Mouse (Mus musculus) 3134 (cell line): ENCODE data around the gene Chrnb4.

ENCODE experiments used
- DNase-seq: peaks from one replicate; pipeline ENCODE4 v3.0.0-alpha.2; 2011; ENCODE audit warnings: low spot score; ENCODE audit not compliant: insufficient read length; ENCODE audit errors: extremely low read depth

Chrnb4 gene

DNA sequence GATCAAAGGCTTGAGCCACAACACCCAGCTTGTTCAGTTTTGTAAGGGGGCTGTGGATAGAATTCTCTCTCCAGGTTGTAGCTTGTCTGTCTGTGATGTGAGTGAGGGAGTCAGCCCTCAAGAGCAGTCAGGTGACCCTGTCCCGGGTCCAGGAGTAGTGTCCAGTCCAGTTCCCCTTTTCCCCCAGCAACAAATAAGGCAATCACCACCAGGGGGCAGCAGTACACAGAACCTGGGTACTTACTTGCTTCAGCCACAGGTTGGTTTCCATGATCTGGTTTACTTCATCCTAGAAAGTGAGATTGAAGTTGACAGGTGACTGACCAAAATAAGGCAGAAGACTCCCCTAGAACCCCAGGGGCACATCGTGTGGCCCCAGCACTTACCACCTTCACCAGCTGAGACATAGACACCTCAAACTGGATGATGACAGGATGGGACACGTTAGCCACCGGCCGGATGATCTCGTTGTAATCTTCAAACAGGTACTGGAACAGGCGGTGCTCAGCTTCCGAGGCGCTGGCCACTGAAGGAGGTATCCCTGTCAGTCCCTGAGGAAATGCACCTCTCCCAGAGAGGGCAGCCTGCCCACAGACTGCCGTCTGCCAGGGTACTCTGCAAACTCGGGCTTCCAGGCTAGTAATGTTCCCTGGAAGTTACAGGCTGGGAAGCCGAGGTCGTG, 24.5 kb downstream of the Chrnb4 start:
- DNase-seq: no peak

DNA sequence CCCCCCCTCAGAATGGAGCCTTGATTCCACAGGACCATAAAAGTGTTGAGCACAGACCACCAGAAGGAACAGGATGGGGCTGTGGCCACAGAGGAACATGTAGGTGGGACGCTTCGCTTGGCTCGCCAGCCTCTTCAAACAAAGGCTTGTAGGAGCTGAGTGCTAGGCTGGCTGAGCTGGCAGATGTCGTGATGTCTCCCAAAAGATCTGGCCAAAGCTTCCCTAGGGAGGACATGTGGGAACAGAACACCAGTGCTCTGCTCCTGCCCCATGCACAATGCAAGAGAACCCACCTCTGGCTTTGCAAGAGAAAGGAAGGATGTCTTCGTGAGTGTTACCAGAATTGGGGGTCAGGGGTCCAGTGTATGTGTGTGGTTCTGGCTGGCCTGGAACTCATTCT, 25.3 kb downstream of the Chrnb4 start:
- no peak for DNase-seq

DNA sequence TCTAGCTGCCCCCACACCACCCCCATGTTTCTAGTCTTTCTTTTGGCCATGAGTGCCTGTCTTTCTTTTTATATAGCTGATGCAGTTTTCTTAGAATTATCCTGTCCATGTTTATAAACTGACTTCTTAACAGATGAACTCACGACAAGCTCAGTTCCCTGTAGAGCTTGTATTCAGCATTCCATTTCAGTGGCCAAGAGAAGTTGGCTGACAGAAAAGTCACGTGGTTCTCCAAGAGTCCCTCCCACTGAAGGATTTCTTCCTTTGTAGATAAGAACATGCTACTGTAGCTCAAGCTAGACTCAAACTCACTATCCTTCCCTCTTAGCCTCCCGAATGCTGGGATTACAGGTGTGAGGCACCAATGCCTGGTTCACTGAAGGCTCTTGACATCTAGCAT, 31.7 kb downstream of the Chrnb4 start:
- DNase-seq: no peak

DNA sequence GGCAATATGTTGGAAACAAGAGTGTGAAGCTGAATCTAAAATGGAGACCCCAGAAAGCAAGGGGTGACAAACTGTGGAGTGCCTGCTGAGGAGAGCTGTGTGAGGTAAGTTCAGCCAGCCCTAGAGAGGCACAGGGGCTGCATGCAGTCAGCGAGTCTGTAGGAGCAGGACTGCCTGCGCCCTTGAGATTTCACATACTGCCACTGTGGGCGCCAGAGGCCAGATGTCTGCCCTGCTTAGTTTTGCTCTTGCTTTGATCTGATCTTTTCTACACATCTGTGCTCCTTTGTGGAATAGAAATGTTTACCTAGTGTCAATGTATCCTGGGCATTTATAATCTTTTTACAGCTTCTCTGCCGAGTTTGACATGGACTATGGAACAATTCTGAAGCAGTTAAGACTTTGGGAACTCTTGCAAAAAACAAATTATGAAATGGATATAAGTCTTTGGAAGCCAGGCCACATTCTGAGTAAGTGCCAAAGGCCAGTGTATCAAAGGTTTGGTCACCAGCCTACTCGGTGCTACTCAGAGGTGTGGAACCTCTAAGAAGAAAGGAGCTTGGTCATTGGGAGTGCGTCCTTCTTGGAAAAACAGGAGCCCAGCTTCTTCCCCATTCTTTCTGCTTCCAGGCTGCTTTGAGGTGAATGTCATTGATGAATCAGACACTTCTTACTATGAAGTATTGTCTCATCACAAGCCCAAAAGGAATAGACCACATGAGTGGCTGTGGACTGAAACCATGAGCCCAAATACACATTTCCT, 37.8 kb downstream of the Chrnb4 start:
- no peak for DNase-seq

DNA sequence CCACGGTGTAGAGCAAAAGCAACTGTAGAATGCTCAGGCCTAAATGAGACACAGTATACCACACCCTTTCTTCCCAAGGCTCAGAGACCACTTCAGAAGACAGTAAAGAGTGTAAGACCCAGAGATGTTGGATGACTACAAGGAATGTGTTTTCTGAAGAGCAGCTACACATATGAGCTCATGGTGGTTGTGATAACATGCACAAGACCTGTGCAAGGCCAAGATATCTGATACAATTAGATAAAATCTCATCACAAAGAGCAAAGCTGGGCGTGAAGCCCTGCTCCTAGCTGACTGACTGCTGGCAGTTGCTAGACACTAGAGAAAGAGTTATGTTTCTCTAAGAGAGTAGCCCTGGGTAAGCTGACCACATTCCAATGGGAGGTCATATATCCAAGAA, 38.9 kb downstream of the Chrnb4 start:
- no peak for DNase-seq

DNA sequence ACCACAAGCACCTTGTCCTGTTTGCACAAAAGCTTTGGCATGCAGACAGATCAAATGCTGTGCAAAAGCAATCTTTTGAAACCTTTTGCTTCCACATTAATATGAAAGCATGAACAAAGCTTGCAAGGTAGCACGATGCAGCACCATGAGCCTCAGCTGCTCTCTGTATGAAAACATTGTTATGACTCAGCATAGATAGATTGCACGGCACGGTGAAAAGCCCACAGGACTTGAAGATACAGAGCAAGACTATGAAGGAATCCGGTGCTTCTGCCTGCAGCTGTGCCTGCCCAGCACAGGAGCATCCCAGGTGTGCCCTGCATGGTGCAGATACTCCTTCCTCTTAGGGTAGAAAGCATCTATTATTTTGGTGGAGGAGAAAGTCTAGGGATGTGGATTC, 45.0 kb downstream of the Chrnb4 start:
- DNase-seq: no peak

DNA sequence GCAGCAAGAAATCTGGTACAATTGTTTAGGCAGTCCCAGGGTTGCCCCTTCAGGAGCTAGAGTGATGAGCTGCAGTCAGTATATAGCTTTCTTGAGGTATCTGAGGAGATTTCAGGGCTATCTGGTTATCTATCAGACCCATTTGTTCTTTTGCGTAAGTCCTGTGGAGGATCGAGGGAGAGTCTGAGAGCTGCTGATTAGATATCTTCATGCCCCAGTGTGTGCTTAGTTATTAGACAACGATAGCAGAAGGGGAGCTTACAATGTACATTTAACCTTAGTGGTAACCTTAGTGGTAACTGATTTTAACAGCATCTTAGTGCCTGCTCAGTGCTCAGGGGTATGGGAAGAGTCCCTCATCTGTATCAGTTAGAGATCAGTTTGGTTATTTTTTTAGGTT, 52.9 kb downstream of the Chrnb4 start:
- DNase-seq: no peak

DNA sequence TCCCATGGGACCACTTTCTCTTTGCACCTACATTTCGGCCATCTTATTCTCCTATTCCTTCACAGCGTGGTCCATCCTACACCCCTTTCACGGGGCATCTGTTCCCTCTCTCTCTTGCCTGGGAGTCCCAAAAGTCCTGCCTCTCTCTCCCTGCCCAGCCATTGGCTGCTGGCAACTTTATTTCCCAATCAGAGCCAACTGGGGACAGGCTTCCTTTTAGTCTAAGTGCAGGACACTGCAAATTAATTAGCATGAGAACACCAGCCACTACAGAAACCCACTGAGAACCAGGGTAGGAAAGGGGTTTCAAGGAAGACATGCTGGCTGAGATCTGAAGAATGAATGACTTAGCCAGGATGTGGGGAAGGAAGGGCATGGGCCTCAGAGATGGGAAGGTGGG, 54.2 kb downstream of the Chrnb4 start:
- DNase-seq: no peak

DNA sequence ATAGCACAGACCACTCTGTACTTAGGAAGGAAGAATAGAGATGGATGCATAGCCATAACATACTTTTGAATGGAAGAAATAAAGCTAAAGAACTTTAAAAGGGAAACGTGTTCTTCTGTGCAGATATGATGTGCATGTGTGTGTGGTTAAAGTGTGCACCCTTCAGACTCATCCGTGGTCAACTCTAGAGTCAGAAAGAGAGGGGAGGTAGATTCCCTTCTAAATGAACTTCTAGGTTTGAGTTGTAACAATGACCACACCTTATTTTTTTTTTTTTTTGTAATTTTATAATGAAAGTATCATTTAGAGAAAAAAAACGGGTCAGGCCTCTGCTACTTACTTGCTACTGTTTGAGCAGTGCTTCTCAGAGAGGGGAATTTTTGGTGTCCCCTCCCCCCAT, 58.2 kb downstream of the Chrnb4 start:
- no peak for DNase-seq

DNA sequence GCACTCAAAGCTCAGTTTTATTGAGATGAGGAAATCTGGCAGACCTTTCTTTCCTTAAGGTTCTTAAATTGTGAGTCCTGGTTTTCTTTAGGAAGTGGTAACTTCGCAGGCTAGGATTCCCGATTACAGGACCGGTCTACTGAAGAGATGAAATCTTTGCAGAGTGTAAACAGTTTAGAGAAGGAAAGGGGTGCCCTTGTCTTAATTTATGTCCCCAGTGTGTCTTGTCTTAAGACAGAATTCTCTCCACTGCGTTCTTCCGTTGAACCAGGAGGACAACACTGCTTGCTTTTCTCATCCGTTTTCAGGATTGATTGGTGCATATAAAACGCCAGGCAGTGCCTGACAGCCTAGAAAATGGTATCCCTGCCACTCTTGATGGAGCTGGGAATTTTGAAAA, 66.2 kb downstream of the Chrnb4 start:
- DNase-seq: no peak

DNA sequence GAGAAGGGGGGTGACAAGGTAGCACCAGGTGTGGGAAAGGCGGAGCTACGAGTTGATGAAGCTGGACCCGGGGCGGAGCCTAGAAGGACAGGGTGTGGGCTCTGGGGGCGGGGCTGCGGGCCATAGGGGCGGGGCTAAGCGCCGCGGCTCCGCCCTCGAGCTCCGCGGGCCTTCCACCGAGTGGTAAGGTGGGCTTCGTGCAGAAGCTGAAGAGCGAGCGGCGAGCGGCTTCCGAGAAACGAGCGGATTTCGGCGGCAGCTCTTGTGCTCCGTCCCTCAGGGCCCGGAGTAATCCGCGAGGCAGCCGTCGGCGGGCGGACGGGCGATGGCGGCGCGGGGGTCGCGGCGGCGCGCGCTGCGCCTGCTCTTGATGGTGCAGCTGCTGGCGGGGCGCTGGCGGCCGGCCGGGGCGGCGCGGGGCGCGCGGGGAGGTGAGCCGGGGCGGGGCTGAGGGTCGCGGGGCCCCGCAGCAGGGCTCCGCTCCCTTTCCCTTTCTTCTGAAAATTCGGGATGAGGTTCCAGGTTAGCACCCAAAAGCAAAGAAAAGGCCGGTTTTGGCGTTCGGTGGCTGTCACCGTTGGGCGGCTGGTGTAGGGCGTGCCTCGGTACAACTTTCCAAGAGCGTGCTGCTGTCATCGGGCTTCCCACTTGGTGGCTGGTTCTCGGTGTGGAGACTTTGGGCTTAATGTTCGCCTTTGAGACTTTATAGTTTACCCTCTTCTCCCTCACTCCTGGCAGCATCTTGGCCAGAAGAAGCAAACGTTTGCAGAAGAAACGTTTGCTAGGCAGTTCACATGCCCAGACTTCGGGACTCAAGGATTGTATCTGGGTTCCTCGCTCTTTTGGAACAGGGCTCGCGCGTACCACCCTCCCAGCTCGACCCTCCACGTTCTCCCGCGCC, 67.0 kb downstream of the Chrnb4 start:
- DNase-seq: no peak

DNA sequence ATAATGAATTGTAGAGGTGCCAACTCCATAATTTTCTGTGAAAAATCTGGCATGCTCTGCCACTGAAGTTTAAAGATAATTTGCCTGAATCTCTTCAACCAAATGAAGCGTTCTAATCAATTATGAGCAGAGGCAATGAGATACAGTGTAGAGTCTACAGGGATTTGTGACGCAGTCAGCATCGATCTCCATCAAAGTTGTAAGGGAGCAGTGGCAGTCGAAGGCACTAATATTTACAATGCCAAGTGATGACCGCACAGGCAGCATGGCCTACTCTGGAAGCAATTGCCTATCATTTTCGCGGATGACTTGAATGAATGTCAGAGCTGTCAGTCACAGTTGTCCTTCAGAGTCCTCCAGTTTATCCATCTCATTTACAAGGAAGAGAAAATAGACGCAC, 67.9 kb downstream of the Chrnb4 start, which contains the start of gene Chrna5:
Gene Chrna5, plus strand, starts transcription at position 207 of the 400 bp plus-strand sequence.
- no peak for DNase-seq
